Mouse (Mus musculus): ENCODE results near the gene Ino80b. TPM values are rescaled to one million over a fixed set of nuclear protein-coding genes. Genes with fewer than 3 reads are reported as not detected.

The Ino80b gene
- 31.8 TPM for polyA plus RNA-seq (2017; shearing (Covaris generic))

DNA sequence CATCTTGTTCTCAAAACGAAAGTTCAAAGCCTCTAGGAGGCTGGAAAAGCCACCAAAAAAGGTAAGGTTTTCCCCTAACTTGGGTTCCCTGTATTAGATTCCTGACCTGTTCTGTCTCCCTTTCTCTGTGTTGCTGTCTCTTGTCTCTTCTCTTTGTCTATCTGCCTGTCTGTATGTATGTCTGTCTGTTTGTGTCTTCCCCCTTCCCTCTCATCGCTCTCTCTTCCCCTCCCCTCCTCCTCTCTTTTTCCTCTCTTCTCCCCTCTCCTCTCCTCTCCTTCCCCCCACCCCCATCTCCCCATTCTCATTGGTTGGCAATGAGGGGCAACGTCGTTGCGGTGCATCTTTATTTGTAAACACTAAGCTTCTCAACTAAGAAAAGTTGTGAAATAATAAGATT lies at the start of gene Ino80b:
Ino80b (minus strand) TSS at position 101 of the 400 bp plus-strand sequence.

DNA sequence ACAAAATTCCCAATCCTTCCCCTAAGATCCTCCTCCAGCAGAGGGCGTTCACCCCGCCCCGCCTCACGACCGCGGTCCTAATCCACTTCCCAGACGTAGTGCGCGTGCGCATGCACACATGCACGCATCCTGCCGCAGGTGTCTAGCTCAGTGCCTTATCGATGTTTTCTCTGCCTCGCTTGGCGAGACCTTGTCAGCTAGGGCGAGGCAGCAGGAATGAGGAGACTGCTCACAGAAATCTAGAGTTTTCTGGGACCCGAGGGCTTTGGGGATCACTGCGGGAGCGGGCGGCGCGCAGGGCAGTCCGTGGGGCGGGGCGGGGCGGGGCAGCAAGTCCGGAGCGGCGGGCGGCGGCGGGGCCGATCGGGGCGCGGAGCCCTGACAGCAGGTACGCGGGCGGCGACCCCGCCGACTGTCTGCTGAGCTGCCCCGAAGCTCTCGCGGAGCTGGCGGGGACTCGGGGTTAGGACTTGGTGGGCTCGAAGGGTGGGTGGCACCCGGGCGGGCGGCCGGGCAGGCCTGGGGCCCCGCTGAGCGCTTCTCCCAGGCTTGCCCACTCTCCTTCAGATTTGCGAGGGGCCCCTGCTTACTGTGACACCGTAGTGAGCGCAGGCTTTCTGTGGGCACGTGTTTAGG lies 40.5 kb upstream of the Ino80b start, which contains the start of gene Dctn1:
Dctn1 (plus strand) TSS at position 314 of the 636 bp plus-strand sequence.

DNA sequence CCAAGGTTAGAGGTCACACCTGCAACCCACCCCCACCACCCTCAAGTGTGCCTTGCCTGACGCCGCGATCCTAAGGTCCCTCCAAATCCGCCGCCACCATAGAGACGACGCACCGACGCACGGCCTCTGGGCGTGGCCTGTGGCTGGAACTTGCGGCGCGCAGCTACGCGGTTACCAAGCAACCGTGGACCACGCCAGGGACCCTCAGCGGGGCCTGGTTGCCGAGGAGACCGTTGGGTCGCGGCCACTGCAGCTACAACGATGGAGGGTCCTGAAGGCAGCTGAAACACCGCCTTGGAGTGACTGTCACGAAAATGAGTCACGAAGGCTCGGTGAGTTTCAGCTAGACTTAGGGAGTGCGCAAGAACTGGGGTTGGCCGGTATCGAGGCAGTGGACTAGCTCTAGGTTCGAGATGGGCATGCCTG lies 31.0 kb upstream of the Ino80b start, which contains the start of the genes Wdr54 and 1700003E16Rik:
Wdr54 (minus strand) TSS at position 139 of the 426 bp plus-strand sequence.
1700003E16Rik (plus strand) TSS at position 146 of the 426 bp plus-strand sequence.

DNA sequence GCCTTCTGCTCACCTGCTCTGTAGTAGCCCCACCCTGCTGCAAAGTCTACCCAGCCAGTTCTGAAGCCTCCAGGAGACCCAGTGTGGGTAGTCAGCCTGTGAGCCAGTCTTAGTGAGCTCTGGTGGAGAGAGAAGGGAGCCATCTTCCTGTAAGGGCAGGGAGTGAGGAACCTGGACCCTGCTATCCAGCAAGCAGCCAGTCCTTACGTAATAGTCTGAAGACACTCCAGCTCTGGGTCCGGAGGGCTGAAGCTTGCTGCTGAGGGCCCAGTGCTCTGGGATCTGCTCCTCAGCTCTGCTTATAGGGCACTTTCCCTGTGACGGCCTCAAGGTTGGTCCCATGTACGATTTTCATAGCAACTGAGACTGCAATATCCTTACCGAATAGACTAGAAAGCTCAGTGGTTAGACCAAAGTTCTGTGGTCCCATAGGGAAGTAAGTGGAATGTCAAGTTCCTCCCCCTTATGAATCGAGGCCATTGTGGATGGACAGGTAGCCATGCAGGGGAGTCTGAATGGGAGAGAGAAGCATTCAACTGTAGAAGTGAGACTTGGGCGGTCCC lies 9.8 kb upstream of the Ino80b start, which contains the start of gene Rtkn:
Rtkn (plus strand) TSS at position 513 of the 563 bp plus-strand sequence.

DNA sequence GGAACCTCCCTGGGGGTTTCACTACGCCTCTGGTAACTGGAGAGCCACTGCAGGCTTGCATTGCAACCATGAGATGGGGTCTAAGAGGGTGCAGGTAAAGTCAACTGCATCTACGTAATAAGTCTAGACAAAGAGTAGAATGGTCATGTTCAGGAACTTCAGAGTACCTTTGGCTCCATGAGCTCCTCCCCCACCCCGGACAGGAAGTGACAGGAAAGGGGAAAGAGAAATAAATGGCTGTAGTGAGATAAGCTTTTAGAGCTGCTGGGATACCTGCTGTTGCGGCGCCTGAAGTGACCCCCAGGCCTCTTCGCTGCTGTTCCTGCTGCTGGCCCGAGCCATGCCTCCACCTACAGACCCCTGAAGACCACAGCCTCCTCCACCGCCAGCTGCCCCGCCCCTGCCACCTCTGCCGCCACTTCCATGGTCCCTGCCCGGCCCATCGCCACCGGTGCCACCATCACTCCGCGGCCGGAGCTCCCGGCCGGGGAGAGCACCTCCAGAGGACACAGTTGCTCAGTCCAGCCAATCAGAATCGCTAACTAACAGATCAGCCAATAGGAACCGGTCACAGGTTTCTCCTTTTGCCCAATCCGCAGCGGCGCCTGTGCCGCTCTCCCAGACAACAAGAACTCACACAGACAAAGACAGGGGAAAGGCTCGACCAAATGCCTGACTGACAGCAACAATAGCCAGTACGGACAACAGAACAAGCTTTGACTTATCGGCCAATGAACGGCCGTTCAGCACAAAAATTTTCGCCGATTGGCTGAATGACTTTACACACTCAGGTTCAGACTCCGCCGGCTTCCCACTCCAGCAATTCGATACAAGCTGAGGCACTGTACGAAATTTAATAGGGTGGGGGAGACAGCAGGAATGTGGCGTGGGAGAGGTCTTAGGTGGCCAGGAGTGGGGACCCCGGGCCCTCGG lies 4.0 kb downstream of the Ino80b start, which contains the start of gene Wbp1:
Wbp1 (minus strand) TSS at position 630 of the 933 bp plus-strand sequence.

DNA sequence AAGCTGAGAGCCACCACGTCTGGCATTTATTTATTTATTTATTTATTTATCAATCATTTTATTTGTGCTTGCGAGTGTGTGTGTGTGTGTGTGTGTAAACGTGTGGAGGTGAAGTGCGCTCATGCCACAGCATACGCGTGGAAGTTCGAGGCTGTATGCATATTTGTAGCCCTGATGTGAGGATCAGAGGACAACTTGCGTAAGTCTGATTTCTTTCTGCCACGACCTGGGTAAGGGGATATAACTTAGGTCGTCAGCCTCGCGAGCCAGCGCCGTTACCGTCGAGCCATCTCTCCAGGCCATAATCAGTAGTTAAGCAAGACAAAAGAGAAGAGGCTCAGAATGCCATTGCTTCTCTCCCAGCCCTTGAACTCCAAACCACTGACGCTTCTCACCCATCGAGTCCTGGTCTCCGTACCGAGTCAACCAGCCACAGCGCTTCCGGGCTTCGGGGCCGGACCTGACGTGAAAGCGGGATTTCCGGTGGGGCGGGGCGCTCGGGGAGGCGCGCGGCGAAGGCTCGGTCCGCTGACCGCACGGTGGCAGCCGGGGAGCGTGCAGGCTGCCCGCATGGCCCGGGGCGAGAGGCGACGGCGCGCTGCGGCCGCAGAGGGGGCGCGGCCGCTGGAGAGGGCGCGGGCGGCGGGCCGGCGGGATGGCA lies 10.1 kb downstream of the Ino80b start, which contains the start of gene Mogs:
Mogs (plus strand) TSS at position 486 of the 661 bp plus-strand sequence.

DNA sequence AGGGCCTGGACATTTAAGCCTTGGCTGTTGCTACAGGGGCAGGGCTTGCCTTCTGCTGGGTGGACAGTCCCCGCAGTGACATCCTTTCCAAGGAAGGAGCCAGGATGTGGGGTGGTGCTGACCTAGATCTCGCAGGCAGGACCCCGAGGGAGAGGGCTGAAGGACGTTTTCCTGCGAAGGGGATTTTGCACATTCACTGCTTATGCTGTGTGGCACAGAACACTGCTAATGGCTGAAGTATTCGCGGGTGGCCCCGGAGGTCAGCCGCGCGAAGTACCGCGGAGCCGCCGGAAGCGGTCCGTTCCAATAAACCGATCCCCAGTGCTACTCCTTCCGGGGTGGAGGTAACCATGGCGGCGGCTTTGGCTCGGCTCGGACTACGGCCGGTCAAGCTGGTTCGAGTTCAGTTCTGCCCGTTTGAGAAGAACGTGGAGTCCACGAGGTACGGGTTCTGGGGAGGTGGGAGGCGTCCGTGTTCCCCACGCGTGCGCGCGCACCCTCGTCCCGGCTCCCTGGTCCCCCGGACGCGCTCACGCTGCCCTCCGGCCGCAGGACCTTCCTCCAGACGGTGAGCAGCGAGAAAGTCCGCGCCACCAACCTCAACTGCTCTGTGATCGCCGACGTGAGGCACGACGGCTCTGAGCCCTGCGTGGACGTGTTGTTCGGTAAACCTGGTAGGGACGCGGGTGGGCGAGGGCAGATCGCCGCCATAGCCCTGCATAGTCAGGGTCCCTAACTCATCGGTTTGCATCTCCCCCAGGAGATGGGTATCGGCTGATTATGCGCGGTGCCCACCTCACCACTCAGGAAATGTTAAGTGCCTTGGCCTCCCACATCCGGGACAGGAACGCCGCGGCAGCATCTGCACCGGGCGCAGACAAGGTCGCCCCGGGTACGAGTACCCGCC lies 16.2 kb downstream of the Ino80b start, which contains the start of gene Mrpl53:
Mrpl53 (plus strand) TSS at position 279 of the 907 bp plus-strand sequence.

DNA sequence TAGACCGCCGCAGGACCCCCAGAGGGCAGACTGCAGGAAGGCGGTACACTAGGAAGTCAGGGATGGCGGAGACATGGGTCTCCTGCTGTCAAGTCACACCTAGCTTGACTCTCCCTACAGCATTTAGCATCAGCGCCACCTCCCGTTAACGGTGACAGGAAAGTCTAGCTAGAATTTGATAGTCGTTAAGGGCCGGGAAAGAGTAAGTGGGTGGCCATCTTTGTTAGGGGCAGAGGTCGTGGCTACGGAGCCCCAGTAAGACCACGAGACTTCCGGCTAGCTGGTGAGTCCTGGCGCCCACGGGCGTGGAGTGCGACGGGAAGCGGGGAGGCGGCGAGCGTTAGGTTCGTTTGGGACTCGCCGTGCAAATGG lies 23.9 kb downstream of the Ino80b start, which contains the start of the genes Ccdc142 and Gm42688:
Ccdc142 (plus strand) TSS at position 286 of the 372 bp plus-strand sequence.
Gm42688 (plus strand) TSS at position 302 of the 372 bp plus-strand sequence.

DNA sequence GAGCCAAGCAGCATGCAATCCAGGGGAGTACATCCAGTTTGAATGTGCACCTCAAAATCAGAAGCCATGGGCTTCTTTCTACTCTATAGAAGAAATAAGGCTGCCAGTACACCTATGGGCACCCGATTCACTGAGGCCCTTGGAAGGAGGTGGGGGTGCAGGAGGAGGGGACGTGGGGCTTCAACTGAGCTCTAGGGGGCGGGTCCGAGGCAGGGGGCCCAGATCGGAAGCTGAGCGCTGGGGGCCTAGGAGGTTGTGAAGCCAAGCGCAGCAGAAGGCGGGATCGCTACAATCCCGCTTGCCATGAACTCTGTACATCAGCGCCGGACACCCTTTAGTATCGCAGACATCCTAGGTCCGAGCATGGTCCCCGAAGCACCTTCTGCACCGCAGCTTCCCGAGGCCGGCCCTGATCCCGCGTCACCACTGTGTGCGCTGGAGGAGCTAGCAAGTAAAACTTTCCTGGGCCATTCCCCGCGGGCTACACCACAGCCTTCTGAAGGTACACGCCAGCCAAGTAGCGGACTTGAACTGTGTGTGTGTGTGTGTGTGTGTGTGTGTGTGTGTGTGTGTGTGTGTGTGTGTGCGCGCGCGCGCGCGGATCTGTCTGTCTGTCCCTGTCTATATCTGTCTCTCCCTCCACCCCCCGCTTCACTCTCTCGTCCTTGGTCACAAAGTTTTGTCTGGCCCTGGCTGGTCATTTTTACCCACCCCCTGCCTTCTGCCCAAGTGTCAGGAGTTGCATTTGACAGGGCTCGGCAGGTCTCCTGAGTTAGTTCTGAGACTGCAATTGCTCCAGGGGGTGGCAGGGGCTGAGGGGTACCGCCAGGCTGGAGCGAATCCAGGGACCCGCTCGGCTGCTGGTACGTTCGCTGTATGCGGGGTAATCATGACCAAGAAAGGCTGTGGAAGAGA lies 38.9 kb downstream of the Ino80b start, which contains the start of gene Lbx2:
Lbx2 (plus strand) TSS at position 247 of the 915 bp plus-strand sequence.

DNA sequence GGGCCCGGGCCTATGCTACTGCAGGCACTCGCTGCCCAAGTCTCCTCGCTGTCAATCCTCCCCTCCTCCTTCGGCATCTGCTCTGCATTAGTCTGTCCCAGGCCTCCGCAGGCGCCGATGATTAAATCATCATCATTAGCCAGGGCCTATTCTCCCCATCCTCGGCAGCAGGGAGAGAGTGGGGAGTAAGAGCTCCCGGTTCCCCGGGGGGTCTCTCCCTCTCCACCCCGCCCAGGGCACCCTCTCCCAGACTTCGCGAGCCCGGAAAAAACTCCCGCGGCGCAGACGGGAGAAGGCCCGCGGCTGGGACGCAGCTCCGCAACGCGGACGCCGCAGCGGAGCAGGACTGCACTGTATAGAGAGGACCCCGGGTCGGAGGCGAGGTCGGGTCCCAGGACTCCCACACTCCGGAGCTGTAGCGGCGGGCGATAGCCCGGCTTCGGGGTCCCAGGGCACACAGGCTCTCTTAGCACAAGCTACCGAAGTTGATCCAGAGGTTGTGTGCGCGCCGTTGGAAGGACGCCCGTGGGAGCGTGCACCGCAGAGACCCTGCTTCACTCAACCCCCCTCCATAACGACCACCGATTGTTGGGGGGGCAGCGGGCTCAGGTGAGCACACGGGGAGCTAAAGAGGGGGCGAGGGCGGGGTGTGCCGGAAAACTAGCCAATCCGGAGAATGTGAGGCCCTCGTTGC lies 47.5 kb downstream of the Ino80b start, which contains the start of gene Pcgf1:
Pcgf1 (plus strand) TSS at position 240 of the 694 bp plus-strand sequence.

Other genes starting within 250 kb of the Ino80b start
- 17.5 TPM for gene Sema4f, start 185.7 kb downstream of the Ino80b start, polyA plus RNA-seq (2017; shearing (Covaris generic))
- gene M1ap, start 178.5 kb downstream of the Ino80b start, polyA plus RNA-seq (2017; shearing (Covaris generic)): not detected
- gene Dok1, start 92.0 kb downstream of the Ino80b start, polyA plus RNA-seq (2017; shearing (Covaris generic)): 12.8 TPM
- gene Loxl3, start 91.3 kb downstream of the Ino80b start, polyA plus RNA-seq (2017; shearing (Covaris generic)): 0.30 TPM
- 495 TPM for gene Aup1, start 70.9 kb downstream of the Ino80b start, polyA plus RNA-seq (2017; shearing (Covaris generic))
- gene Htra2, start 70.2 kb downstream of the Ino80b start, polyA plus RNA-seq (2017; shearing (Covaris generic)): 35.1 TPM
- 1.3 TPM for gene Dqx1, start 67.6 kb downstream of the Ino80b start, polyA plus RNA-seq (2017; shearing (Covaris generic))
- not detected for gene Tlx2, start 55.1 kb downstream of the Ino80b start, polyA plus RNA-seq (2017; shearing (Covaris generic))
- gene Pcgf1, start 47.6 kb downstream of the Ino80b start, polyA plus RNA-seq (2017; shearing (Covaris generic)): 21.1 TPM
- not detected for gene Lbx2, start 39.1 kb downstream of the Ino80b start, polyA plus RNA-seq (2017; shearing (Covaris generic))
- gene Ccdc142, start 23.8 kb downstream of the Ino80b start, polyA plus RNA-seq (2017; shearing (Covaris generic)): 2.2 TPM
- 6.5 TPM for gene Gm42688, start 23.8 kb downstream of the Ino80b start, polyA plus RNA-seq (2017; shearing (Covaris generic))
- gene Mrpl53, start 16.4 kb downstream of the Ino80b start, polyA plus RNA-seq (2017; shearing (Covaris generic)): 30.5 TPM
- 66.0 TPM for gene Mogs, start 9.9 kb downstream of the Ino80b start, polyA plus RNA-seq (2017; shearing (Covaris generic))
- 61.8 TPM for gene Wbp1, start 3.9 kb downstream of the Ino80b start, polyA plus RNA-seq (2017; shearing (Covaris generic))
- gene Rtkn, start 10.0 kb upstream of the Ino80b start, polyA plus RNA-seq (2017; shearing (Covaris generic)): 0.94 TPM
- 1.3 TPM for gene Wdr54, start 31.0 kb upstream of the Ino80b start, polyA plus RNA-seq (2017; shearing (Covaris generic))
- not detected for gene 1700003E16Rik, start 31.0 kb upstream of the Ino80b start, polyA plus RNA-seq (2017; shearing (Covaris generic))
- 63.3 TPM for gene Dctn1, start 40.5 kb upstream of the Ino80b start, polyA plus RNA-seq (2017; shearing (Covaris generic))
- not detected for gene Slc4a5, start 94.4 kb upstream of the Ino80b start, polyA plus RNA-seq (2017; shearing (Covaris generic))
- 54.7 TPM for gene Mthfd2, start 200.5 kb upstream of the Ino80b start, polyA plus RNA-seq (2017; shearing (Covaris generic))
- gene Mob1a, start 200.6 kb upstream of the Ino80b start, polyA plus RNA-seq (2017; shearing (Covaris generic)): 177 TPM
- 56.9 TPM for gene Bola3, start 223.7 kb upstream of the Ino80b start, polyA plus RNA-seq (2017; shearing (Covaris generic))